Mouse (Mus musculus): ENCODE data around the gene Chmp6. TPM values are rescaled to one million over a fixed set of nuclear protein-coding genes. Genes with fewer than 3 reads are reported as not detected.

Gene Chmp6
- total RNA-seq, 2 experiments from 2014 or later, result 20.7 to 79.3 TPM

- no peak for ATAC-seq (ENCODE audit: poor library complexity, severe bottlenecking)
Observed at GRCm38 (mm10) chr11:119907711-119908110, 5.5 kb upstream of the Chmp6 start.

GRCm38 (mm10) chr11:119909436-119909835, 3.8 kb upstream of the Chmp6 start:
- peak; percentile 42; the same call in 1 of the 2 replicates for ATAC-seq (ENCODE audit: poor library complexity, severe bottlenecking)

- no peak for ATAC-seq (ENCODE audit: poor library complexity, severe bottlenecking)
Observed at GRCm38 (mm10) chr11:119912845-119913244, 396 bp upstream of the Chmp6 start.

- ATAC-seq (ENCODE audit: poor library complexity, severe bottlenecking), result 0 out of 2 replicates have a peak, but pooled peaks have one; percentile 2
Observed at GRCm38 (mm10) chr11:119913935-119914314, 684 bp downstream of the Chmp6 start.

- ATAC-seq (ENCODE audit: poor library complexity, severe bottlenecking), result no peak
Observed at GRCm38 (mm10) chr11:119914381-119914780, 1.1 kb downstream of the Chmp6 start.

GRCm38 (mm10) chr11:119915666-119916065, 2.4 kb downstream of the Chmp6 start:
- no peak for ATAC-seq (ENCODE audit: poor library complexity, severe bottlenecking)

- ATAC-seq (ENCODE audit: poor library complexity, severe bottlenecking), result no peak
Observed at GRCm38 (mm10) chr11:119916102-119916790, 3.0 kb downstream of the Chmp6 start.

GRCm38 (mm10) chr11:119916834-119917469, 3.7 kb downstream of the Chmp6 start:
- no peak for ATAC-seq (ENCODE audit: poor library complexity, severe bottlenecking)

GRCm38 (mm10) chr11:119918521-119918920, 5.3 kb downstream of the Chmp6 start:
- ATAC-seq (ENCODE audit: poor library complexity, severe bottlenecking), result no peak

- ATAC-seq (ENCODE audit: poor library complexity, severe bottlenecking), result no peak
Observed at GRCm38 (mm10) chr11:119919432-119919831, 6.2 kb downstream of the Chmp6 start.

GRCm38 (mm10) chr11:119919897-119920296, 6.7 kb downstream of the Chmp6 start:
- ATAC-seq (ENCODE audit: poor library complexity, severe bottlenecking), result peak; percentile 72

GRCm38 (mm10) chr11:119920668-119921067, 7.4 kb downstream of the Chmp6 start:
- ATAC-seq (ENCODE audit: poor library complexity, severe bottlenecking), result no peak

GRCm38 (mm10) chr11:119925176-119925575, 11.9 kb downstream of the Chmp6 start:
- peak; percentile 96 for ATAC-seq (ENCODE audit: poor library complexity, severe bottlenecking)

GRCm38 (mm10) chr11:119926762-119927161, 13.5 kb downstream of the Chmp6 start:
- no peak for ATAC-seq (ENCODE audit: poor library complexity, severe bottlenecking)

GRCm38 (mm10) chr11:119928023-119928681, 14.9 kb downstream of the Chmp6 start:
- ATAC-seq (ENCODE audit: poor library complexity, severe bottlenecking), result peak; percentile 65

GRCm38 (mm10) chr11:119929603-119930265, 16.5 kb downstream of the Chmp6 start:
- ATAC-seq (ENCODE audit: poor library complexity, severe bottlenecking), result no peak

GRCm38 (mm10) chr11:119931809-119932208, 18.6 kb downstream of the Chmp6 start:
- ATAC-seq (ENCODE audit: poor library complexity, severe bottlenecking), result no peak

GRCm38 (mm10) chr11:119933142-119933541, 19.9 kb downstream of the Chmp6 start:
- ATAC-seq (ENCODE audit: poor library complexity, severe bottlenecking), result no peak

GRCm38 (mm10) chr11:119933819-119934583, 20.8 kb downstream of the Chmp6 start:
- peak; percentile 23 for ATAC-seq (ENCODE audit: poor library complexity, severe bottlenecking)

GRCm38 (mm10) chr11:119934773-119935172, 21.5 kb downstream of the Chmp6 start:
- ATAC-seq (ENCODE audit: poor library complexity, severe bottlenecking), result no peak

- ATAC-seq (ENCODE audit: poor library complexity, severe bottlenecking), result peak; percentile 44
Observed at GRCm38 (mm10) chr11:119935457-119935856, 22.2 kb downstream of the Chmp6 start.
